Mouse (Mus musculus) heart, embryonic 16.5 days (tissue): ENCODE measurements around the gene Sbno2. TPM values are rescaled to one million over a fixed set of nuclear protein-coding genes. Genes with fewer than 3 reads are reported as not detected.
A peak's percentile ranks its signal among the peaks of the same experiment; 100 is the strongest.
"Not testable (repeated sequence)": the region's sequence is repeated elsewhere in the genome, so short reads cannot be mapped to it uniquely, and the experiment has no call there.

ENCODE experiments used
- ATAC-seq: fragments of 200-750 bp; cut with Nextera tagmentation; replicated peaks from 2 replicates; pipeline ENCODE4 v1.8.0; 2017; ENCODE audit warnings: moderate number of reproducible peaks; ENCODE audit not compliant: insufficient read depth, low FRiP score; ENCODE audit errors: extremely low read depth
- H3K27ac ChIP-seq: fragments of 300-500 bp; sonication (generic); 2 replicates; pipeline ENCODE4 v1.5.1; 2014; ENCODE audit warnings: mild to moderate bottlenecking, low read length, control low read depth, moderate library complexity
- H3K27me3 ChIP-seq: fragments of 300-500 bp; sonication (generic); 2 replicates; pipeline ENCODE4 v1.6.1; 2014; ENCODE audit warnings: low read length, mixed read lengths; ENCODE audit not compliant: control insufficient read depth, insufficient read depth
- H3K36me3 ChIP-seq: fragments of 300-500 bp; sonication (generic); 2 replicates; pipeline ENCODE4 v1.6.1; 2014; ENCODE audit not compliant: control insufficient read depth, insufficient read depth
- H3K4me1 ChIP-seq: fragments of 300-500 bp; sonication (generic); 2 replicates; pipeline ENCODE4 v1.6.1; 2014; ENCODE audit warnings: low read length, mixed read lengths; ENCODE audit not compliant: control insufficient read depth, insufficient read depth
- H3K4me2 ChIP-seq: fragments of 300-500 bp; sonication (generic); 2 replicates; pipeline ENCODE4 v1.6.1; 2014; ENCODE audit warnings: low read depth, mild to moderate bottlenecking, control low read depth, low read length
- H3K4me3 ChIP-seq: fragments of 300-500 bp; sonication (generic); 2 replicates; pipeline ENCODE4 v1.5.1; 2014; ENCODE audit warnings: mild to moderate bottlenecking, control low read depth, low read length
- H3K9ac ChIP-seq: fragments of 300-500 bp; sonication (generic); 2 replicates; pipeline ENCODE4 v1.6.1; 2014; ENCODE audit warnings: low read length, control low read depth
- H3K9me3 ChIP-seq: fragments of 300-500 bp; sonication (generic); replicated peaks from 2 replicates; pipeline ENCODE4 v1.6.1; 2016; ENCODE audit warnings: low read length; ENCODE audit not compliant: control insufficient read depth
- WGBS: fragments of 180-500 bp; shearing (Covaris S2); extraction: QIAGEN DNeasy Blood & Tissue Kit; methylation state at CpG from one replicate; pipeline ENCODE4 v1.1.7; 2014; 5-methylcytosine and 5-hydroxymethylcytosine counted together
- polyA plus RNA-seq: library from polyadenylated mRNA; unstranded; fragments of >200 nt; fragmentation: Nextera tagmentation; extraction: Ambion mirVana; gene quantifications from 2 replicates; pipeline ENCODE4 v1.2.1, GENCODE M21; 2015

The Sbno2 gene
- polyA plus RNA-seq, 1 experiment from 2014 or later: 11.7 TPM

GRCm38 (mm10) chr10:80055364-80055763 lies 50.0 kb downstream of the Sbno2 start:
- Histone ChIP-seq H3K36me3 (peaks cover 37% of the 10 kb centered on the region), H3K4me3 (peak overlapping the region; percentile 65; the same call in 1 of the 2 replicates), H3K27me3 (no peaks in the 10 kb centered on the region), H3K4me1 (peaks cover 35% of the 10 kb centered on the region), H3K9me3 (no peaks in the 10 kb centered on the region), H3K4me2 (peak overlapping the region; percentile 76), H3K27ac (no peak overlapping the region), H3K9ac (peak overlapping the region; percentile 0; the same call in 1 of the 2 replicates)
- ATAC-seq: no peak
- 69% methylated on average over 5 of the region's 5 CpGs for WGBS

- Histone ChIP-seq H3K4me3 (peak overlapping the region; percentile 65), H3K27ac (peak overlapping the region; percentile 94; the same call in 1 of the 2 replicates), H3K4me2 (peak overlapping the region; percentile 76), H3K36me3 (peaks cover 33% of the 10 kb centered on the region), H3K4me1 (peaks cover 35% of the 10 kb centered on the region), H3K9ac (peak overlapping the region; percentile 85)
- not testable (repeated sequence) for H3K27me3 ChIP-seq, H3K9me3 ChIP-seq, ATAC-seq
- 14% methylated on average over 3 of the region's 3 CpGs for WGBS
These were observed 50.5 kb downstream of the Sbno2 start for GRCm38 (mm10) chr10:80054911-80055310.

- under 1% methylated on average over 77 of the region's 77 CpGs for WGBS
- peak; percentile 62 for ATAC-seq
- peak overlapping the region; percentile 76 for H3K4me2 ChIP-seq
- peaks cover 35% of the 10 kb centered on the region for H3K4me1 ChIP-seq
- peak overlapping the region; percentile 94 for H3K27ac ChIP-seq
- H3K9ac ChIP-seq: peak overlapping the region; percentile 85
- peak overlapping the region; percentile 65 for H3K4me3 ChIP-seq
- no peaks in the 10 kb centered on the region for H3K9me3 ChIP-seq
- no peaks in the 10 kb centered on the region for H3K27me3 ChIP-seq
- H3K36me3 ChIP-seq: peaks cover 28% of the 10 kb centered on the region
These were observed 51.2 kb downstream of the Sbno2 start for GRCm38 (mm10) chr10:80053831-80054815.

GRCm38 (mm10) chr10:80053259-80053780 lies 52.1 kb downstream of the Sbno2 start:
- peak overlapping the region; percentile 85 for H3K9ac ChIP-seq
- peaks cover 35% of the 10 kb centered on the region for H3K4me1 ChIP-seq
- H3K27me3 ChIP-seq: no peaks in the 10 kb centered on the region
- no peaks in the 10 kb centered on the region for H3K9me3 ChIP-seq
- peak overlapping the region; percentile 94 for H3K27ac ChIP-seq
- peak overlapping the region; percentile 76 for H3K4me2 ChIP-seq
- H3K36me3 ChIP-seq: peaks cover 24% of the 10 kb centered on the region
- WGBS: under 1% methylated on average over 46 of the region's 47 CpGs
- peak overlapping the region; percentile 65 for H3K4me3 ChIP-seq
- peak; percentile 96 for ATAC-seq

- no peaks in the 10 kb centered on the region for H3K27me3 ChIP-seq
- H3K27ac ChIP-seq: peak overlapping the region; percentile 80
- no peak overlapping the region for H3K4me2 ChIP-seq
- peaks cover 39% of the 10 kb centered on the region for H3K4me1 ChIP-seq
- H3K36me3 ChIP-seq: peaks cover 14% of the 10 kb centered on the region
- ATAC-seq: no peak
- H3K4me3 ChIP-seq: no peak overlapping the region
- H3K9ac ChIP-seq: peak overlapping the region; percentile 65
- 81% methylated on average over 5 of the region's 5 CpGs for WGBS
- no peaks in the 10 kb centered on the region for H3K9me3 ChIP-seq
These were observed 53.0 kb downstream of the Sbno2 start for GRCm38 (mm10) chr10:80052374-80052764.

GRCm38 (mm10) chr10:80051618-80052373 lies 53.6 kb downstream of the Sbno2 start:
- Histone ChIP-seq H3K4me2 (peak overlapping the region; percentile 2; the same call in 1 of the 2 replicates), H3K27me3 (no peaks in the 10 kb centered on the region), H3K9ac (peak overlapping the region; percentile 65), H3K9me3 (no peaks in the 10 kb centered on the region), H3K4me3 (no peak overlapping the region), H3K36me3 (peaks cover 9% of the 10 kb centered on the region), H3K4me1 (peaks cover 39% of the 10 kb centered on the region), H3K27ac (peak overlapping the region; percentile 80)
- ATAC-seq: no peak
- WGBS: 27% methylated on average over 13 of the region's 14 CpGs

GRCm38 (mm10) chr10:80050885-80051617 lies 54.3 kb downstream of the Sbno2 start:
- Histone ChIP-seq H3K4me1 (peaks cover 39% of the 10 kb centered on the region), H3K4me3 (no peak overlapping the region), H3K36me3 (0 out of 2 replicates have a peak, but pooled peaks cover 2% of the 10 kb centered on the region), H3K27ac (peak overlapping the region; percentile 80), H3K9ac (peak overlapping the region; percentile 35), H3K9me3 (no peaks in the 10 kb centered on the region), H3K27me3 (no peaks in the 10 kb centered on the region), H3K4me2 (no peak overlapping the region)
- 49% methylated on average over 15 of the region's 15 CpGs for WGBS
- no peak for ATAC-seq

GRCm38 (mm10) chr10:80050244-80050643 lies 55.1 kb downstream of the Sbno2 start:
- Histone ChIP-seq H3K36me3 (no peaks in the 10 kb centered on the region), H3K4me2 (no peak overlapping the region), H3K4me3 (no peak overlapping the region), H3K9ac (peak overlapping the region; percentile 59; the same call in 1 of the 2 replicates), H3K27ac (peak overlapping the region; percentile 40; the same call in 1 of the 2 replicates), H3K27me3 (no peaks in the 10 kb centered on the region), H3K4me1 (peaks cover 32% of the 10 kb centered on the region), H3K9me3 (no peaks in the 10 kb centered on the region)
- no peak for ATAC-seq
- 42% methylated on average over 6 of the region's 6 CpGs for WGBS
